Mouse (Mus musculus) CH12.LX (cell line): ENCODE results near the gene Gm37240.

Source experiments
- CHD2 ChIP-seq: IDR thresholded peaks from 2 replicates; pipeline ENCODE4 v1.6.1; 2011; ENCODE audit warnings: low read length, improper control_type of control experiment
- CTCF ChIP-seq, 2 experiments: IDR thresholded peaks in 1 of 2; conservative IDR thresholded peaks in 1 of 2; 2 replicates each; pipeline ENCODE4 v1.5.1; 2011 to 2012; ENCODE audit warnings: low read depth in 2 of 2, low read length in 2 of 2, improper control_type of control experiment in 1 of 2, inconsistent platforms in 1 of 2, mild to moderate bottlenecking in 1 of 2, moderate library complexity in 1 of 2
- E2F4 ChIP-seq: IDR thresholded peaks from 2 replicates; pipeline ENCODE4 v1.6.1; 2011; ENCODE audit warnings: low read depth, low read length, improper control_type of control experiment; ENCODE audit not compliant: insufficient replicate concordance
- EP300 ChIP-seq: IDR thresholded peaks from 2 replicates; pipeline ENCODE4 v1.6.1; 2011; ENCODE audit warnings: low read length, improper control_type of control experiment
- JUND ChIP-seq: conservative IDR thresholded peaks from 2 replicates; pipeline ENCODE4 v1.6.1; 2011; ENCODE audit warnings: low read depth, low read length, improper control_type of control experiment
- MAFK ChIP-seq: IDR thresholded peaks from 2 replicates; pipeline ENCODE4 v1.6.1; 2011; ENCODE audit warnings: low read length, improper control_type of control experiment; ENCODE audit not compliant: insufficient replicate concordance
- MAX ChIP-seq: IDR thresholded peaks from 2 replicates; pipeline ENCODE4 v1.6.1; 2011; ENCODE audit warnings: low read length, improper control_type of control experiment
- MEF2A ChIP-seq: IDR thresholded peaks from 2 replicates; pipeline ENCODE4 v1.6.1; 2014; ENCODE audit warnings: low read depth, mild to moderate bottlenecking, inconsistent platforms, low read length, improper control_type of control experiment, borderline replicate concordance
- POLR2A ChIP-seq: IDR thresholded peaks from 2 replicates; pipeline ENCODE4 v1.6.1; 2011; ENCODE audit warnings: low read depth, mild to moderate bottlenecking, improper control_type of control experiment, low read length
- TCF12 ChIP-seq: IDR thresholded peaks from 2 replicates; pipeline ENCODE4 v1.6.1; 2014; ENCODE audit warnings: low read depth, mild to moderate bottlenecking, inconsistent platforms, low read length, improper control_type of control experiment
- ZC3H11A ChIP-seq: IDR thresholded peaks from 2 replicates; pipeline ENCODE4 v1.6.1; 2012; ENCODE audit warnings: low read depth, mild to moderate bottlenecking, inconsistent platforms, low read length, improper control_type of control experiment

GRCm38 (mm10) chr3:84825990-84826389, 1061.3 kb downstream of the Gm37240 start:
- no peak for TF ChIP-seq CTCF (conservative IDR thresholded peaks at IDR 0.05 in 1 of 2, IDR thresholded peaks at IDR 0.05 in 1 of 2; ENCODE audit: low read depth in 2 of 2, low read length in 2 of 2)
- TF ChIP-seq EP300 = no peak
- TF ChIP-seq MAX = no peak
- no peak for TF ChIP-seq TCF12
- TF ChIP-seq POLR2A = no peak
- TF ChIP-seq ZC3H11A = no peak
- TF ChIP-seq JUND = no peak
- 0 out of 2 replicates have a peak, but pooled peaks have one; percentile 20 for TF ChIP-seq CHD2
- TF ChIP-seq E2F4 = no peak
- no peak for TF ChIP-seq MEF2A
- no peak for TF ChIP-seq MAFK
